Mouse (Mus musculus) CH12.LX (cell line): ENCODE measurements around the gene Rbm44. TPM values are rescaled to one million over a fixed set of nuclear protein-coding genes. Genes with fewer than 3 reads are reported as not detected.

Experiments
- DNase-seq: peaks from one replicate; pipeline ENCODE4 v3.0.0-alpha.2; 2013; ENCODE audit errors: extremely low read depth
- H3K27ac ChIP-seq: 2 replicates; pipeline ENCODE4 v1.5.1; 2012; ENCODE audit warnings: low read depth, mild to moderate bottlenecking, control low read depth, moderate library complexity; ENCODE audit not compliant: insufficient read depth
- H3K27me3 ChIP-seq: replicated peaks from 2 replicates; pipeline ENCODE3; 2012; ENCODE audit warnings: inconsistent platforms
- H3K36me3 ChIP-seq, 2 experiments: replicated peaks in 1 of 2; 2 replicates each; pipeline versions ENCODE3 to v1.6.1; 2012; ENCODE audit warnings: inconsistent platforms in 1 of 2, low read length in 1 of 2, mild to moderate bottlenecking in 1 of 2, mixed read lengths in 1 of 2, moderate library complexity in 1 of 2; ENCODE audit not compliant: control insufficient read depth in 1 of 2, insufficient read depth in 1 of 2
- H3K4me1 ChIP-seq, 2 experiments: 2 replicates each; pipeline ENCODE4 v1.6.1; 2012; ENCODE audit warnings: inconsistent platforms in 1 of 2, moderate library complexity in 1 of 2; ENCODE audit not compliant: insufficient read depth in 2 of 2, control insufficient read depth in 1 of 2
- H3K4me2 ChIP-seq: 2 replicates; pipeline ENCODE4 v1.6.1; 2012; ENCODE audit warnings: low read depth, mild to moderate bottlenecking, control low read depth; ENCODE audit not compliant: poor library complexity, insufficient read depth, severe bottlenecking
- H3K4me3 ChIP-seq, 3 experiments: fragments of 150-350 bp in 1 of 3; sonication (generic) in 1 of 3; replicated peaks in 1 of 3; 2 replicates each; pipeline versions ENCODE3 to v1.5.1; 2011 to 2012; ENCODE audit warnings: low read depth in 2 of 3, low read length in 2 of 3, mild to moderate bottlenecking in 2 of 3, moderate library complexity in 2 of 3, control low read depth in 1 of 3, improper control_type of control experiment in 1 of 3, inconsistent platforms in 1 of 3, mixed read lengths in 1 of 3; ENCODE audit not compliant: poor library complexity in 1 of 3
- H3K79me2 ChIP-seq: replicated peaks from 2 replicates; pipeline ENCODE4 v1.6.1; 2012; ENCODE audit warnings: mild to moderate bottlenecking, moderate library complexity; ENCODE audit not compliant: control insufficient read depth, poor library complexity, insufficient read depth, severe bottlenecking; ENCODE audit errors: extremely low read depth
- H3K9ac ChIP-seq: 2 replicates; pipeline ENCODE4 v1.6.1; 2012; ENCODE audit warnings: low read depth, mild to moderate bottlenecking, control low read depth, moderate library complexity; ENCODE audit not compliant: insufficient read depth
- H3K9me3 ChIP-seq: replicated peaks from 2 replicates; pipeline ENCODE3; 2012; ENCODE audit warnings: low read length, inconsistent platforms, mixed read lengths
- BHLHE40 ChIP-seq: IDR thresholded peaks from 2 replicates; pipeline ENCODE4 v1.6.1; 2011; ENCODE audit warnings: mild to moderate bottlenecking, low read depth, low read length, improper control_type of control experiment
- CHD1 ChIP-seq: IDR thresholded peaks from 2 replicates; pipeline ENCODE4 v1.6.1; 2012; ENCODE audit warnings: low read depth, low read length, improper control_type of control experiment, inconsistent platforms
- CHD2 ChIP-seq: IDR thresholded peaks from 2 replicates; pipeline ENCODE4 v1.6.1; 2011; ENCODE audit warnings: low read length, improper control_type of control experiment
- CTCF ChIP-seq, 2 experiments: IDR thresholded peaks in 1 of 2; conservative IDR thresholded peaks in 1 of 2; 2 replicates each; pipeline ENCODE4 v1.5.1; 2011 to 2012; ENCODE audit warnings: low read depth in 2 of 2, low read length in 2 of 2, improper control_type of control experiment in 1 of 2, inconsistent platforms in 1 of 2, mild to moderate bottlenecking in 1 of 2, moderate library complexity in 1 of 2
- ETS1 ChIP-seq: conservative IDR thresholded peaks from 2 replicates; pipeline ENCODE4 v1.6.1; 2012; ENCODE audit warnings: low read depth, mild to moderate bottlenecking, inconsistent platforms, low read length, improper control_type of control experiment, moderate library complexity
- GABPA ChIP-seq: IDR thresholded peaks from 2 replicates; pipeline ENCODE4 v1.6.1; 2012; ENCODE audit warnings: low read depth, low read length, improper control_type of control experiment, inconsistent platforms; ENCODE audit not compliant: insufficient replicate concordance
- IRF4 ChIP-seq: IDR thresholded peaks from 2 replicates; pipeline ENCODE4 v1.6.1; 2014; ENCODE audit warnings: low read depth, mild to moderate bottlenecking, inconsistent platforms, low read length, improper control_type of control experiment
- JUN ChIP-seq: IDR thresholded peaks from 2 replicates; pipeline ENCODE4 v1.6.1; 2011; ENCODE audit warnings: low read depth, mild to moderate bottlenecking, low read length, improper control_type of control experiment, moderate library complexity; ENCODE audit not compliant: insufficient read depth
- KAT2A ChIP-seq: IDR thresholded peaks from 2 replicates; pipeline ENCODE4 v1.6.1; 2012; ENCODE audit warnings: low read length, improper control_type of control experiment, inconsistent platforms; ENCODE audit not compliant: insufficient replicate concordance
- MAFK ChIP-seq: IDR thresholded peaks from 2 replicates; pipeline ENCODE4 v1.6.1; 2011; ENCODE audit warnings: low read length, improper control_type of control experiment; ENCODE audit not compliant: insufficient replicate concordance
- MAZ ChIP-seq: IDR thresholded peaks from 2 replicates; pipeline ENCODE4 v1.6.1; 2012; ENCODE audit warnings: low read depth, mild to moderate bottlenecking, inconsistent platforms, low read length, improper control_type of control experiment, moderate library complexity
- MEF2A ChIP-seq: IDR thresholded peaks from 2 replicates; pipeline ENCODE4 v1.6.1; 2014; ENCODE audit warnings: low read depth, mild to moderate bottlenecking, inconsistent platforms, low read length, improper control_type of control experiment, borderline replicate concordance
- NRF1 ChIP-seq: IDR thresholded peaks from 2 replicates; pipeline ENCODE4 v1.6.1; 2014; ENCODE audit warnings: low read depth, mild to moderate bottlenecking, inconsistent platforms, low read length, improper control_type of control experiment, moderate library complexity
- POLR2A ChIP-seq: IDR thresholded peaks from 2 replicates; pipeline ENCODE4 v1.6.1; 2011; ENCODE audit warnings: low read depth, mild to moderate bottlenecking, improper control_type of control experiment, low read length
- POLR2AphosphoS2 ChIP-seq: IDR thresholded peaks from 2 replicates; pipeline ENCODE4 v1.6.1; 2011; ENCODE audit warnings: low read depth, low read length, improper control_type of control experiment
- RAD21 ChIP-seq: IDR thresholded peaks from 2 replicates; pipeline ENCODE4 v1.6.1; 2011; ENCODE audit warnings: low read depth, mild to moderate bottlenecking, low read length, improper control_type of control experiment, moderate library complexity
- RCOR1 ChIP-seq: conservative IDR thresholded peaks from 2 replicates; pipeline ENCODE4 v1.6.1; 2012; ENCODE audit warnings: low read depth, mild to moderate bottlenecking, inconsistent platforms, low read length, improper control_type of control experiment
- TCF12 ChIP-seq: IDR thresholded peaks from 2 replicates; pipeline ENCODE4 v1.6.1; 2014; ENCODE audit warnings: low read depth, mild to moderate bottlenecking, inconsistent platforms, low read length, improper control_type of control experiment
- UBTF ChIP-seq: IDR thresholded peaks from 2 replicates; pipeline ENCODE4 v1.6.1; 2012; ENCODE audit warnings: low read depth, mild to moderate bottlenecking, inconsistent platforms, low read length, improper control_type of control experiment, moderate library complexity
- USF1 ChIP-seq: IDR thresholded peaks from 2 replicates; pipeline ENCODE4 v1.6.1; 2014; ENCODE audit warnings: low read depth, mild to moderate bottlenecking, inconsistent platforms, low read length, improper control_type of control experiment
- USF2 ChIP-seq: conservative IDR thresholded peaks from 2 replicates; pipeline ENCODE4 v1.6.1; 2011; ENCODE audit warnings: low read depth, low read length, improper control_type of control experiment
- ZMIZ1 ChIP-seq: IDR thresholded peaks from 2 replicates; pipeline ENCODE4 v1.6.1; 2012; ENCODE audit warnings: low read depth, mild to moderate bottlenecking, inconsistent platforms, low read length, improper control_type of control experiment
- ZNF384 ChIP-seq: IDR thresholded peaks from 2 replicates; pipeline ENCODE4 v1.6.1; 2012; ENCODE audit warnings: low read depth, low read length, improper control_type of control experiment, inconsistent platforms
- dilution Hi-C: fragments of 300-500 bp; cut with MboI; formaldehyde crosslinking; loops from 2 replicates; pipeline ENCODE4 v1.14.3; 2020; ENCODE audit warnings: low sequenced_read_pairs; ENCODE audit not compliant: extremely low pct_unique_long_range_greater_than_20kb, extremely low pct_ligation_motif_present
- in situ Hi-C: fragments of 300-500 bp; cut with MboI; formaldehyde crosslinking; loops from 3 replicates; pipeline ENCODE4 v1.14.3; 2019; ENCODE audit warnings: low sequenced_read_pairs, low pct_ligation_motif_present, low pct_unique_long_range_greater_than_20kb, mixed read lengths
- polyA plus RNA-seq: library from polyadenylated mRNA; unstranded; fragments of >175 nt; gene quantifications from 2 replicates; pipeline ENCODE4 v1.2.1, GENCODE M21; 2012; ENCODE audit warnings: low read depth; ENCODE audit not compliant: insufficient read length
- total RNA-seq, 2 experiments: library from RNA; depleted of rRNA; stranded (reverse); fragments of 300-350 nt in 1 of 2; fragments of >200 nt in 1 of 2; gene quantifications; 2 replicates each; pipeline ENCODE4 v1.2.3; 2012 to 2014

Gene Rbm44
- total and polyA plus RNA-seq, 3 experiments = 0.23 to 0.44 TPM; not detected in 1

DNA sequence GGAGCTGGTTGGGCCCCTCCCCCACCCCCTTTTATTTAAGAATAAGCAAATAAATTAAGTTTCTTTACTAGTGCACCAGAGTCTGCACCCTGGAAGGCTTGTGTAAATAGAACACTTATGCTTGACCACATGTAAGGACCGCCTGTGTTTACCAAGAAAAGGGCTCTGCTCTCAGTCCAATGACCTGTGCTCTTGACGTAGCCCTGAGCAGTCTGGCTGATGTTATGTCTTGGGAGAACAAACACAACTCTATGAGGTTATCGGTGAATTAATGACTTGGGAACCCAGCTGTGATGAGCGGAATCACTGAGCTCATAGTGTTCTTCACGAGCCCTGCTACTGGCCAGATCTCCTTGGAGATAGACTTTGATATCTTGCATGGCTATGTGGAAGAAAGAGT lies 36.4 kb downstream of the Rbm44 start:
- no peak overlapping the region for H3K4me3 ChIP-seq
- H3K27ac ChIP-seq = no peak overlapping the region

GRCm38 (mm10) chr1:91181784-91182450 lies 37.0 kb downstream of the Rbm44 start:
- Histone ChIP-seq H3K4me3 (no peak overlapping the region), H3K27me3 (peaks cover 2% of the 10 kb centered on the region), H3K4me1 (peaks cover 0 to under 1% of the 10 kb centered on the region in 2 experiments; a peak in 2 of 4 replicates), H3K9ac (no peak overlapping the region), H3K9me3 (peaks cover 3% of the 10 kb centered on the region), H3K36me3 (no peaks in the 10 kb centered on the region), H3K79me2 (no peaks in the 10 kb centered on the region), H3K27ac (no peak overlapping the region), H3K4me2 (no peak overlapping the region)
- no peak for DNase-seq
- dilution Hi-C loops = no loop called here
- in situ Hi-C loops = loop anchor here (5.0 to 10.0 kb wide), 2 partner anchors 35 to 63 kb away; no protein-coding TSS in a partner anchor
- no peak for TF ChIP-seq BHLHE40
- no peak for TF ChIP-seq RAD21
- TF ChIP-seq IRF4 = no peak
- no peak for TF ChIP-seq MEF2A
- no peak for TF ChIP-seq CHD2
- no peak for TF ChIP-seq TCF12
- TF ChIP-seq GABPA = no peak
- TF ChIP-seq CTCF (conservative IDR thresholded peaks at IDR 0.05 in 1 of 2, IDR thresholded peaks at IDR 0.05 in 1 of 2; ENCODE audit: low read depth in 2 of 2, low read length in 2 of 2) = no peak
- no peak for TF ChIP-seq CHD1
- TF ChIP-seq RCOR1 = no peak
- no peak for TF ChIP-seq POLR2A
- no peak for TF ChIP-seq USF2
- no peak for TF ChIP-seq POLR2AphosphoS2
- no peak for TF ChIP-seq USF1

More for the DNA sequence above, 36.4 kb downstream of the Rbm44 start:
- H3K4me2 ChIP-seq = no peak overlapping the region
- H3K4me1 ChIP-seq = no peaks in the 10 kb centered on the region; a peak in 1 of 4 replicates
- H3K36me3 ChIP-seq = no peaks in the 10 kb centered on the region
- H3K79me2 ChIP-seq = no peaks in the 10 kb centered on the region
- no peak for TF ChIP-seq ETS1
- TF ChIP-seq UBTF = no peak
- TF ChIP-seq NRF1 = no peak
- no peak for TF ChIP-seq USF2
- TF ChIP-seq ZNF384 = no peak
- TF ChIP-seq BHLHE40 = no peak
- no peak for TF ChIP-seq MEF2A
- no peak for TF ChIP-seq POLR2AphosphoS2
- no peak for TF ChIP-seq GABPA
- TF ChIP-seq JUN = no peak
- TF ChIP-seq KAT2A = no peak
- no peak for TF ChIP-seq ZMIZ1
- no peak for TF ChIP-seq TCF12
- no peak for TF ChIP-seq CHD2
- TF ChIP-seq MAFK = no peak
- TF ChIP-seq IRF4 = no peak
- TF ChIP-seq MAZ = no peak
- TF ChIP-seq, all 38 proteins: peak for 0
- no peak overlapping the region for H3K9ac ChIP-seq
- in situ Hi-C loops = loop anchor here (5.0 to 10.0 kb wide), 2 partner anchors 36 to 64 kb away; no protein-coding TSS in a partner anchor
- peaks cover 2% of the 10 kb centered on the region for H3K9me3 ChIP-seq
- DNase-seq = no peak
- H3K27me3 ChIP-seq = peaks cover 2% of the 10 kb centered on the region
- dilution Hi-C loops = no loop called here
